Mouse (Mus musculus): ENCODE measurements around the gene Entpd1. TPM values are rescaled to one million over a fixed set of nuclear protein-coding genes. Genes with fewer than 3 reads are reported as not detected.

The Entpd1 gene
- polyA plus RNA-seq, 1 experiment from 2014 or later, result 11.7 TPM

- Histone ChIP-seq H3K4me3 (ENCODE audit: low read depth, low read length) (no peak overlapping the region), H3K9me3 (ENCODE audit: control insufficient read depth, low read length) (no peaks in the 10 kb centered on the region), H3K27ac (ENCODE audit: low read depth) (no peak overlapping the region), H3K4me2 (ENCODE audit: low read length) (no peak overlapping the region), H3K9ac (ENCODE audit: low read length) (no peak overlapping the region), H3K36me3 (ENCODE audit: control insufficient read depth, insufficient read depth, low read length) (no peaks in the 10 kb centered on the region), H3K4me1 (replicated peaks; ENCODE audit: control insufficient read depth, insufficient read depth, low read length) (no peaks in the 10 kb centered on the region), H3K27me3 (replicated peaks; ENCODE audit: control insufficient read depth, insufficient read depth, low read length) (no peaks in the 10 kb centered on the region)
- no peak for ATAC-seq (replicated peaks; ENCODE audit: low FRiP score, low TSS enrichment, low read depth)
- no peak for DNase-seq (ENCODE audit: low spot score)
- 63% methylated on average over 2 of the region's 2 CpGs for WGBS
These were observed 176.5 kb downstream of the Entpd1 start for GRCm38 (mm10) chr19:40788715-40789084.

Other genes with a start within 250 kb of the Entpd1 start
- 88.3 and 88.9 TPM in 2 replicates for gene Sorbs1, start 98.6 kb upstream of the Entpd1 start, polyA plus RNA-seq (2014; fragmentation: Nextera tagmentation; extraction: Ambion mirVana)
- gene Aldh18a1, start 23.9 kb upstream of the Entpd1 start, polyA plus RNA-seq (2014; fragmentation: Nextera tagmentation; extraction: Ambion mirVana), result 119 and 127 TPM in 2 replicates
- 11.8 and 12.7 TPM in 2 replicates for gene Tctn3, start 133 bp upstream of the Entpd1 start, polyA plus RNA-seq (2014; fragmentation: Nextera tagmentation; extraction: Ambion mirVana)
- gene Cc2d2b, start 136.4 kb downstream of the Entpd1 start, polyA plus RNA-seq (2014; fragmentation: Nextera tagmentation; extraction: Ambion mirVana), result 0.07 and 0.15 TPM in 2 replicates
- 10.3 and 11.4 TPM in 2 replicates for gene Ccnj, start 218.9 kb downstream of the Entpd1 start, polyA plus RNA-seq (2014; fragmentation: Nextera tagmentation; extraction: Ambion mirVana)